Mouse (Mus musculus) liver, embryonic 15.5 days (tissue): ENCODE measurements around the gene Flrt2. TPM values are rescaled to one million over a fixed set of nuclear protein-coding genes. Genes with fewer than 3 reads are reported as not detected.

Experiments
- ATAC-seq: fragments of 200-750 bp; cut with Nextera tagmentation; 2 replicates; pipeline ENCODE4 v1.8.0; 2017; ENCODE audit warnings: moderate number of reproducible peaks, mild to moderate bottlenecking, moderate library complexity; ENCODE audit not compliant: insufficient read depth
- H3K27ac ChIP-seq: fragments of 300-500 bp; sonication (generic); replicated peaks from 2 replicates; pipeline ENCODE4 v1.5.1; 2015; ENCODE audit warnings: mild to moderate bottlenecking, inconsistent platforms
- H3K27me3 ChIP-seq: fragments of 300-500 bp; sonication (generic); 2 replicates; pipeline ENCODE4 v1.6.1; 2015; ENCODE audit warnings: mild to moderate bottlenecking, inconsistent platforms
- H3K36me3 ChIP-seq: fragments of 300-500 bp; sonication (generic); replicated peaks from 2 replicates; pipeline ENCODE4 v1.6.1; 2015; ENCODE audit warnings: moderate library complexity, mild to moderate bottlenecking, inconsistent platforms
- H3K4me1 ChIP-seq: fragments of 300-500 bp; sonication (generic); replicated peaks from 2 replicates; pipeline ENCODE4 v1.6.1; 2015; ENCODE audit warnings: inconsistent platforms
- H3K4me2 ChIP-seq: fragments of 300-500 bp; sonication (generic); 2 replicates; pipeline ENCODE4 v1.6.1; 2015; ENCODE audit warnings: moderate library complexity, mild to moderate bottlenecking, inconsistent platforms
- H3K4me3 ChIP-seq: fragments of 300-500 bp; sonication (generic); replicated peaks from 2 replicates; pipeline ENCODE4 v1.5.1; 2015; ENCODE audit warnings: mild to moderate bottlenecking, inconsistent platforms
- H3K9ac ChIP-seq: fragments of 300-500 bp; sonication (generic); 2 replicates; pipeline ENCODE4 v1.6.1; 2015; ENCODE audit warnings: moderate library complexity, mild to moderate bottlenecking, inconsistent platforms
- H3K9me3 ChIP-seq: fragments of 300-500 bp; sonication (generic); replicated peaks from 2 replicates; pipeline ENCODE4 v1.6.1; 2016; ENCODE audit warnings: inconsistent platforms
- WGBS: fragments of 180-500 bp; shearing (Covaris S2); methylation state at CpG from one replicate; pipeline ENCODE4 v1.1.7; 2015; ENCODE audit warnings: mixed read lengths; ENCODE audit not compliant: insufficient replicate concordance; 5-methylcytosine and 5-hydroxymethylcytosine counted together
- polyA plus RNA-seq: library from polyadenylated mRNA; unstranded; fragments of >200 nt; fragmentation: Nextera tagmentation; extraction: Ambion mirVana; gene quantifications from 2 replicates; pipeline ENCODE4 v1.2.1, GENCODE M21; 2015

Gene Flrt2
- polyA plus RNA-seq, 1 experiment from 2014 or later: 0.88 TPM

DNA sequence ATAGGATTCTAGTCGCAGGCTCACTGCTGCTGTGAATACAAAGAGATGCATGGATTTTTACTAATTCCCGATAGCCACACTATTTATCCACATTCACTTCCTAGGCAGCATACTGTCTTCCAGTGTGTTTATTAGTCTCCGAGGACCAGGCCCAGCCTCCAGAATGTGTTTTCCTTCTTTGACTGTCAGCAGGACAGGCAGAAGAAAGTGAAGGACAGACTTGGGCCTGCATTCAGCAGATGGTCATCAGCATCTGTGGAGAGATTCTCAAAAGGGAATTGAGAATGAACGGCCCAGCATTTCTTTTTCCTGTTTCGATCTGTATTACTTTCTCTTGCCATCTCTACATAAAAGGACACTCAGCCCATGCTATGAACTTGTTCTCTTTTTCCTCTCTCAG lies 46.0 kb downstream of the Flrt2 start:
- Histone ChIP-seq H3K4me3 (no peak overlapping the region), H3K27ac (no peak overlapping the region), H3K4me1 (no peaks in the 10 kb centered on the region), H3K36me3 (no peaks in the 10 kb centered on the region), H3K9me3 (no peaks in the 10 kb centered on the region), H3K9ac (no peak overlapping the region), H3K27me3 (no peaks in the 10 kb centered on the region), H3K4me2 (no peak overlapping the region)
- WGBS: 61% methylated on average over 5 of the region's 5 CpGs
- ATAC-seq: no peak

DNA sequence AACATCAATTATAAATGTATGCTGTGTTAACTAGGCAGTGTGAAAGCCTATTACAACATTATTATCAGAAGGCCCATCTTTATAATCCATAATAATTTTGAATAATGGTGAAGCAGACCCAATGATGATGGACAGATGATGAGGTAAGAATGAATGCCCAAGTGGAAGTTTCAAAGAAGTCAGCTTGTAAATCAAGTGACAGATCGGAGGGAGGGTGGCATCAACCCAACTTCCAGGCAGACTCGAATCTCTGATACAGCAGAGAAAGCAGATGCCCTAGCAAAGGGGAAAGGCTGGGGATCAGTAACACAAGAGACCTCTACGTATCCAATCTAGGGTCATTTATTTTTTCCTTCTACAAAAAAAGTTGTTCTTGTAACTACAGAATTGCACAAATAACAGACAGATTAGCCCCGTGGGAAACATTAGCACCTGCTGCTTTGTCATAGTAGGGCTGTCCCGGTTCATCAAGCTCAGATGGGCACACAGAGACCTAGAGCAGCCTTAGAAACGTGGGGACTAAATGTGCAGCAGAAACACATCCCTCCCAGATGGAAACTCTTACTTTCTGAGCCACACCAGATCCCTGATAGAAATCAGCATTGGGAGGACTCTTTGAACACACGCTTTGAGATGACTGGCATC lies 46.6 kb downstream of the Flrt2 start:
- ATAC-seq: no peak
- Histone ChIP-seq H3K27me3 (no peaks in the 10 kb centered on the region), H3K9ac (no peak overlapping the region), H3K4me3 (no peak overlapping the region), H3K9me3 (no peaks in the 10 kb centered on the region), H3K36me3 (no peaks in the 10 kb centered on the region), H3K4me2 (no peak overlapping the region), H3K4me1 (no peaks in the 10 kb centered on the region), H3K27ac (no peak overlapping the region)
- 61% methylated on average over 7 of the region's 7 CpGs for WGBS

DNA sequence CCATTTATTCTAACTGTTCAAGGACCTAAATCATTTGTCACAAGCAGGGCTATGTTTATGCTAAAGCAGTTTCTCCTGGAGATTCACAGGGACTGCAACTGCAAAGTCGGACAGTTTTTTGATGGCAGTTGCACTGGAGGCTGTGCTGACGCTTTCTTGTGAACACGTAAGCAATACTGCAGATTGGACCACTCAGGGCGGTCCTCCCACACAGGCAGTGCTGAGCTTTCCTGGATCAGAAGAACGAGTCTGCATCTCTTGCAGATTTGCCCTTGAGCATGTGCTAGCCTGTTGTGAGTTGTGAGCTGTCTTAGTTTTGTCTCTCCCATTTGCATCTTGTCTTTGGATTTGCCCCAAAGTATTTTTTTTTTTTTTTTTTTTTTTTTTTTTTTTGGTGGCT lies 47.7 kb downstream of the Flrt2 start:
- H3K4me3 ChIP-seq: no peak overlapping the region
- H3K9me3 ChIP-seq: no peaks in the 10 kb centered on the region
- no peak for ATAC-seq
- no peak overlapping the region for H3K9ac ChIP-seq
- no peaks in the 10 kb centered on the region for H3K4me1 ChIP-seq
- no peak overlapping the region for H3K4me2 ChIP-seq
- no peak overlapping the region for H3K27ac ChIP-seq
- no peaks in the 10 kb centered on the region for H3K27me3 ChIP-seq
- H3K36me3 ChIP-seq: no peaks in the 10 kb centered on the region
- 76% methylated on average over 5 of the region's 5 CpGs for WGBS

- no peak overlapping the region for H3K9ac ChIP-seq
- WGBS: 24% methylated on average over 11 of the region's 11 CpGs
- no peak for ATAC-seq
These were observed 49.3 kb downstream of the Flrt2 start for GRCm38 (mm10) chr12:95741296-95741695.

GRCm38 (mm10) chr12:95744307-95744706 lies 52.3 kb downstream of the Flrt2 start:
- Histone ChIP-seq H3K36me3 (no peaks in the 10 kb centered on the region), H3K27ac (no peak overlapping the region), H3K4me2 (no peak overlapping the region), H3K27me3 (no peaks in the 10 kb centered on the region), H3K4me3 (no peak overlapping the region), H3K9ac (no peak overlapping the region), H3K9me3 (no peaks in the 10 kb centered on the region), H3K4me1 (no peaks in the 10 kb centered on the region)
- ATAC-seq: no peak
- WGBS: 42% methylated on average over 4 of the region's 4 CpGs

More at GRCm38 (mm10) chr12:95741296-95741695, 49.3 kb downstream of the Flrt2 start:
- Histone ChIP-seq H3K4me1 (no peaks in the 10 kb centered on the region), H3K9me3 (no peaks in the 10 kb centered on the region), H3K27me3 (no peaks in the 10 kb centered on the region), H3K4me2 (no peak overlapping the region), H3K4me3 (no peak overlapping the region), H3K27ac (no peak overlapping the region), H3K36me3 (no peaks in the 10 kb centered on the region)

DNA sequence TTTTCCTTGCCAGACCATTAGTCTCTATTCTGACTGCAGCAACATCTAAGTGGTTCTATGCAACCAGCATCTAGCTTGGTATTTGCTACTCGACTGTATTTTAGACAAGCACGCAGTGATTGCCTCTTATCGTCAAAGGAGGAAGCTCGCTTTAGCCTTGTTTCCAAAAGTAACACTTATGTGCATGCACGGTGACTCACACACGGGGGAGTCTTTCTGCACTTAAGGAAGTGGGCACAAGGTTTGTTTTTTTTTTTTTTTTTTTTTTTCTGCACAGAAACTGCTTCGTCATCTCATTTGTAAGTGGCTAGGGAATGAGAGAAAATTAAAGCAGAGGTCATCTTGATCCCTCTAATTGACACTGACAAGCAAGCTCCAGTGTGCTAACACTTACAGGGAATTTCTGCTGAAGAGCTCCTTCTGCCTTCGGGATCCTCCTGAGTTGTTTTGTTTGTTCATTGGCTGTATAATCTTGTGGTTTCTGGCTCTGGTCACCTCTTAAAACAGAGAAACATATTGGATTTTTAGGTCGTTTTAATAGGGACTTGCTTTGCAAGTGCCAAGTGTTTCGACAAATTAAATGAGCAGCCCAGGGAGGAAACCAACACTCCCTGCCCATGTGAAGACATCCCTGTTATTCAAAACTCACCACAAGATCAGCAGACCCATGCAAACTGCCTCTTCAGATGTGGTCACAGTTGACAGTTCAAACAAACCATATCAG lies 55.0 kb downstream of the Flrt2 start:
- Histone ChIP-seq H3K27ac (no peak overlapping the region), H3K4me2 (no peak overlapping the region), H3K36me3 (no peaks in the 10 kb centered on the region), H3K4me1 (no peaks in the 10 kb centered on the region), H3K4me3 (no peak overlapping the region), H3K9ac (no peak overlapping the region), H3K27me3 (no peaks in the 10 kb centered on the region), H3K9me3 (no peaks in the 10 kb centered on the region)
- ATAC-seq: no peak
- WGBS: 15% methylated on average over 10 of the region's 10 CpGs

DNA sequence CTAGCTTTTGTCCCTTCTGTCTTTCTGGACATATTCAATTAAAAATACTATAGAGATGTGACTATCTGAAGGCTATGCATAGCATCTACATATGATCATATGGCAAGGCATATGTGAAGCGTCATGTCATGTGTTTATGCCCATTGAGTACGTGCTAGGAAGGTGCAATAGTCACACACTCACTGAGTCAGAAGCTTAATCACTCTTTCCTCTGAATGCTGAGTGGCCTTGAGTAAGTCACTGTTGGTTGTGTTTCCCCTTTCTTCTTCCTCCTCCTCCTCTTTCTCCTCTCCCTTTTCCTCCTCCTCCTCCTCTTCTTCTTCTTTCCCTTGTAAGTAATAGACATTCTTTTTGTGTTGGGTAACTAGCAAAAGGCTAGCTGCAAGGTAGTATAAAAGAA lies 56.7 kb downstream of the Flrt2 start:
- H3K4me1 ChIP-seq: no peaks in the 10 kb centered on the region
- ATAC-seq: no peak
- no peak overlapping the region for H3K27ac ChIP-seq
- WGBS: 55% methylated on average over 2 of the region's 2 CpGs
- H3K4me2 ChIP-seq: no peak overlapping the region
- H3K36me3 ChIP-seq: no peaks in the 10 kb centered on the region
- no peaks in the 10 kb centered on the region for H3K27me3 ChIP-seq
- H3K9me3 ChIP-seq: no peaks in the 10 kb centered on the region
- H3K4me3 ChIP-seq: no peak overlapping the region
- H3K9ac ChIP-seq: no peak overlapping the region

DNA sequence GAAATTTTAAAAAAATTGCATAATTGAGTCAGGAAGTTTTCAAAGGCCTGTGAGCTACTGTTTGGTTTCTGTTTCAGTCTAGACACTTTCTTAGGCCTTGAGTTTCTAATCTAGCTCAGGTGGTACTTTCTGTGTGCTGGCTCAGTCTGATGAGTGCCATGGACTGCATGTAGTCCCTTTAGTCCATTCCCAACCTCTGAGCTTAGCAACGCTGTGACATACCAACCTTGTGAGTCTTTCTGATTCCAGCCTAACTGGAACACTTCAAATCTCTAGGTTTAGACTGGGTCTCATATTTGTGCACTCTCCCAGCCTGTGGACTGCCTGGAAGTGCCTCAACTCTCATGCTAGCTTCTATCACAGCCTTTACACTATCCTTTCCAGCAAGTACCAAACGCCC lies 57.2 kb downstream of the Flrt2 start:
- H3K4me2 ChIP-seq: no peak overlapping the region
- H3K27ac ChIP-seq: no peak overlapping the region
- ATAC-seq: no peak
- H3K9ac ChIP-seq: no peak overlapping the region
- H3K4me1 ChIP-seq: no peaks in the 10 kb centered on the region
- H3K9me3 ChIP-seq: no peaks in the 10 kb centered on the region
- no peak overlapping the region for H3K4me3 ChIP-seq
- no peaks in the 10 kb centered on the region for H3K36me3 ChIP-seq
- no peaks in the 10 kb centered on the region for H3K27me3 ChIP-seq
- WGBS: 57% methylated on average over 2 of the region's 2 CpGs

DNA sequence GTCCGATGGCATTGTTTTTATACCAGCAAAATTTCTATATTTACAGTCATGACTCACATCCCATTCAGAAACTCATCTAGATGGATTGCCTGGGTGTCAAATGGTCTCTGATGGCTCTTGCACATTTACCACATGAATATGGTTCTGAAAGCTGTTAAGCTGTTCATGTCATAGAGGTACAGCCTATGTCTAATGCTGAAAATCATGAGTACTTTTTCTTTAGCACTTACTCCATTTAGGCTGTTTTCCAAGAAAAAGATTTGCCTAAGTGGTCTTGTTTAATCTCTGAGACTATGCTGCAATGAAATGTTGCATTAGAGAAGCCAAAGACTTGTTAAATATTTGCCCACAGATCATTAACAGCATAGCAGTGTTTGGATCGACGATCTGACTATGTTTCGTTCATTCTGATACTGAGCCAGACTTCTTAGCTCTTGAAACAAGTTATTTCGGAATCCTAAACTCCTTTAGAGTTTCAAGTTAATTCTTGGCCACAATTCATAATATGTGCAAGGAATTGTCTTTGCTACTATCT lies 67.3 kb downstream of the Flrt2 start:
- Histone ChIP-seq H3K4me1 (no peaks in the 10 kb centered on the region), H3K27ac (no peak overlapping the region), H3K27me3 (no peaks in the 10 kb centered on the region), H3K9me3 (no peaks in the 10 kb centered on the region), H3K9ac (no peak overlapping the region), H3K4me2 (no peak overlapping the region), H3K36me3 (no peaks in the 10 kb centered on the region), H3K4me3 (no peak overlapping the region)
- WGBS: 72% methylated on average over 5 of the region's 5 CpGs
- no peak for ATAC-seq

GRCm38 (mm10) chr12:95765255-95765654 lies 73.2 kb downstream of the Flrt2 start:
- H3K4me3 ChIP-seq: no peak overlapping the region
- H3K36me3 ChIP-seq: no peaks in the 10 kb centered on the region
- no peak for ATAC-seq
- WGBS: 63% methylated on average over 4 of the region's 4 CpGs
- H3K9me3 ChIP-seq: no peaks in the 10 kb centered on the region
- no peak overlapping the region for H3K9ac ChIP-seq
- no peak overlapping the region for H3K27ac ChIP-seq
- H3K4me1 ChIP-seq: no peaks in the 10 kb centered on the region
- H3K4me2 ChIP-seq: no peak overlapping the region
- H3K27me3 ChIP-seq: no peaks in the 10 kb centered on the region

- no peak for ATAC-seq
- Histone ChIP-seq H3K4me3 (no peak overlapping the region), H3K27me3 (no peaks in the 10 kb centered on the region), H3K36me3 (no peaks in the 10 kb centered on the region), H3K9me3 (no peaks in the 10 kb centered on the region), H3K4me2 (no peak overlapping the region), H3K9ac (no peak overlapping the region), H3K4me1 (no peaks in the 10 kb centered on the region), H3K27ac (no peak overlapping the region)
- WGBS: 61% methylated on average over 2 of the region's 2 CpGs
These were observed 77.0 kb downstream of the Flrt2 start for GRCm38 (mm10) chr12:95769041-95769440.
